Mouse (Mus musculus) kidney, adult 2 months (tissue): Measurements from ENCODE around the gene Gna15.

Source experiments
- CTCF ChIP-seq: fragments of 200-500 bp; conservative IDR thresholded peaks from 2 replicates; pipeline ENCODE4 v1.5.1; 2011; ENCODE audit warnings: low read depth, mild to moderate bottlenecking, control low read depth, low read length, moderate library complexity, mixed read lengths; ENCODE audit not compliant: insufficient read depth, insufficient read length
- POLR2A ChIP-seq: fragments of 200-500 bp; IDR thresholded peaks from one replicate; pipeline ENCODE4 v1.6.1; 2011; ENCODE audit warnings: low read depth, low read length, control low read depth

GRCm38 (mm10) chr10:81452947-81453288, 71.1 kb downstream of the Gna15 start:
- TF ChIP-seq CTCF (no peak), POLR2A (no peak)
